Mouse (Mus musculus) 3134 (cell line): Measurements from ENCODE around the gene Rbm39.
"Not testable (repeated sequence)": the region's sequence is repeated elsewhere in the genome, so short reads cannot be mapped to it uniquely, and the experiment has no call there.

ENCODE experiments used
- DNase-seq: peaks from one replicate; pipeline ENCODE4 v3.0.0-alpha.2; 2011; ENCODE audit warnings: low spot score; ENCODE audit not compliant: insufficient read length; ENCODE audit errors: extremely low read depth

Gene Rbm39

GRCm38 (mm10) chr2:156180094-156180821 is at the start of gene Rbm39:
Rbm39 (minus strand) TSS chr2:156180238.
- peak; percentile 100 for DNase-seq

GRCm38 (mm10) chr2:156229171-156229570 is 49.1 kb upstream of the Rbm39 start:
- peak; percentile 52 for DNase-seq

GRCm38 (mm10) chr2:156227689-156228088 is 47.7 kb upstream of the Rbm39 start:
- DNase-seq, result no peak

GRCm38 (mm10) chr2:156224043-156224442 is 44.0 kb upstream of the Rbm39 start:
- DNase-seq, result no peak

GRCm38 (mm10) chr2:156222100-156222499 is 42.1 kb upstream of the Rbm39 start:
- no peak for DNase-seq

- no peak for DNase-seq
These were observed 37.7 kb upstream of the Rbm39 start for GRCm38 (mm10) chr2:156217786-156218185.

GRCm38 (mm10) chr2:156203917-156204316 is 23.9 kb upstream of the Rbm39 start:
- no peak for DNase-seq

- peak; percentile 59 for DNase-seq
These were observed 22.9 kb upstream of the Rbm39 start for GRCm38 (mm10) chr2:156202848-156203437.

- DNase-seq, result no peak
These were observed 21.4 kb upstream of the Rbm39 start for GRCm38 (mm10) chr2:156201486-156201885.

- DNase-seq, result no peak
These were observed 19.9 kb upstream of the Rbm39 start for GRCm38 (mm10) chr2:156199944-156200343.

GRCm38 (mm10) chr2:156197129-156197911 is 17.3 kb upstream of the Rbm39 start:
- DNase-seq, result no peak

GRCm38 (mm10) chr2:156196302-156197128 is 16.5 kb upstream of the Rbm39 start, which contains the start of gene Phf20:
Phf20 (plus strand) TSS chr2:156196466.
- DNase-seq, result peak; percentile 99

GRCm38 (mm10) chr2:156194571-156194970 is 14.5 kb upstream of the Rbm39 start:
- DNase-seq, result no peak

GRCm38 (mm10) chr2:156193066-156193862 is 13.2 kb upstream of the Rbm39 start:
- DNase-seq, result no peak

GRCm38 (mm10) chr2:156192068-156192467 is 12.0 kb upstream of the Rbm39 start:
- no peak for DNase-seq

GRCm38 (mm10) chr2:156191540-156191939 is 11.5 kb upstream of the Rbm39 start:
- no peak for DNase-seq

- DNase-seq, result peak; percentile 41
These were observed 10.2 kb upstream of the Rbm39 start for GRCm38 (mm10) chr2:156190004-156190896.

- not testable (repeated sequence) for DNase-seq
These were observed 9.2 kb upstream of the Rbm39 start for GRCm38 (mm10) chr2:156189241-156189640.

- DNase-seq, result no peak
These were observed 1.6 kb upstream of the Rbm39 start for GRCm38 (mm10) chr2:156181592-156181991.
